Mouse (Mus musculus) spleen, adult 2 months (tissue): Measurements from ENCODE around the gene Dolk. TPM values are rescaled to one million over a fixed set of nuclear protein-coding genes. Genes with fewer than 3 reads are reported as not detected.
A peak's percentile ranks its signal among the peaks of the same experiment; 100 is the strongest.

Experiments used
- DNase-seq, 2 experiments: peaks; one replicate each; pipeline versions ENCODE4 v3.0.0 to v3.0.0-alpha.2; 2012 to 2021; ENCODE audit warnings: low spot score in 2 of 2, low read depth in 1 of 2
- H3K27ac ChIP-seq: fragments of 200-500 bp; 2 replicates; pipeline ENCODE4 v1.5.1; 2012; ENCODE audit warnings: low read length, inconsistent platforms; ENCODE audit not compliant: insufficient read depth
- H3K27me3 ChIP-seq: fragments of 200-500 bp; 2 replicates; pipeline ENCODE4 v1.6.1; 2012; ENCODE audit warnings: mild to moderate bottlenecking, moderate library complexity, low read length, inconsistent platforms; ENCODE audit not compliant: control insufficient read depth, insufficient read depth
- H3K36me3 ChIP-seq: fragments of 200-500 bp; 2 replicates; pipeline ENCODE4 v1.6.1; 2012; ENCODE audit warnings: mild to moderate bottlenecking, low read length, inconsistent platforms; ENCODE audit not compliant: control insufficient read depth, insufficient read depth
- H3K4me1 ChIP-seq: fragments of 200-500 bp; 2 replicates; pipeline ENCODE4 v1.6.1; 2011; ENCODE audit warnings: inconsistent platforms; ENCODE audit not compliant: control insufficient read depth, insufficient read depth, insufficient read length
- H3K4me3 ChIP-seq: fragments of 200-500 bp; 2 replicates; pipeline ENCODE4 v1.5.1; 2011; ENCODE audit warnings: mild to moderate bottlenecking, inconsistent platforms; ENCODE audit not compliant: insufficient read depth, insufficient read length; ENCODE audit errors: extremely low read depth
- CTCF ChIP-seq: fragments of 200-500 bp; IDR thresholded peaks from 2 replicates; pipeline ENCODE4 v1.5.1; 2011; ENCODE audit warnings: mild to moderate bottlenecking, inconsistent platforms; ENCODE audit not compliant: insufficient read depth, insufficient read length, insufficient replicate concordance; ENCODE audit errors: extremely low read depth
- POLR2A ChIP-seq: fragments of 200-500 bp; IDR thresholded peaks from 2 replicates; pipeline ENCODE4 v1.6.1; 2011; ENCODE audit warnings: low read depth, low read length, inconsistent platforms
- WGBS: fragments of 180-500 bp; shearing (Covaris S2); methylation state at CpG from one replicate; pipeline ENCODE4 v1.1.7; 2018; 5-methylcytosine and 5-hydroxymethylcytosine counted together
- polyA plus RNA-seq: library from polyadenylated mRNA; depleted of rRNA; stranded (reverse); fragments of >200 nt; gene quantifications from 2 replicates; pipeline ENCODE4 v1.2.3, GENCODE M21; 2012

Gene Dolk
- polyA plus RNA-seq, 1 experiment: 11.0 TPM

- Histone ChIP-seq H3K4me3 (no peak overlapping the region), H3K4me1 (peaks cover 56% of the 10 kb centered on the region; the same call in 1 of the 2 replicates), H3K27ac (peak overlapping the region; percentile 46), H3K27me3 (no peaks in the 10 kb centered on the region), H3K36me3 (peaks cover 1% of the 10 kb centered on the region)
- TF ChIP-seq CTCF (no peak), POLR2A (no peak)
- DNase-seq: no peak
- WGBS: 94% methylated on average over 3 of the region's 3 CpGs
Observed at GRCm38 (mm10) chr2:30249182-30249581, 37.0 kb downstream of the Dolk start.

- Histone ChIP-seq H3K4me3 (no peak overlapping the region), H3K27me3 (no peaks in the 10 kb centered on the region), H3K4me1 (peaks cover 44% of the 10 kb centered on the region; the same call in 1 of the 2 replicates), H3K36me3 (peaks cover 4% of the 10 kb centered on the region), H3K27ac (0 out of 2 replicates have a peak overlapping the region, but pooled peaks have one; percentile 12)
- TF ChIP-seq POLR2A (no peak), CTCF (no peak)
- 79% methylated on average over 4 of the region's 4 CpGs for WGBS
- no peak for DNase-seq
Observed at GRCm38 (mm10) chr2:30247681-30248080, 38.5 kb downstream of the Dolk start.

- H3K36me3 ChIP-seq: peaks cover 4% of the 10 kb centered on the region
- DNase-seq: no peak
- peak overlapping the region; percentile 59 for H3K27ac ChIP-seq
- WGBS: 93% methylated on average over 5 of the region's 5 CpGs
- H3K4me3 ChIP-seq: no peak overlapping the region
- TF ChIP-seq POLR2A (no peak), CTCF (no peak)
- peaks cover 40% of the 10 kb centered on the region; the same call in 1 of the 2 replicates for H3K4me1 ChIP-seq
- H3K27me3 ChIP-seq: no peaks in the 10 kb centered on the region
Observed at GRCm38 (mm10) chr2:30247036-30247435, 39.1 kb downstream of the Dolk start.

GRCm38 (mm10) chr2:30244595-30245178 lies 41.4 kb downstream of the Dolk start:
- no peak for TF ChIP-seq POLR2A
- no peak for TF ChIP-seq CTCF
- DNase-seq: no peak
- peaks cover 28% of the 10 kb centered on the region; the same call in 1 of the 2 replicates for H3K4me1 ChIP-seq
- H3K27ac ChIP-seq: peak overlapping the region; percentile 28; the same call in 1 of the 2 replicates
- H3K36me3 ChIP-seq: peaks cover 10% of the 10 kb centered on the region
- H3K4me3 ChIP-seq: no peak overlapping the region
- 86% methylated on average over 7 of the region's 7 CpGs for WGBS
- H3K27me3 ChIP-seq: no peaks in the 10 kb centered on the region

GRCm38 (mm10) chr2:30243391-30243790 lies 42.7 kb downstream of the Dolk start:
- Histone ChIP-seq H3K27ac (no peak overlapping the region), H3K36me3 (peaks cover 10% of the 10 kb centered on the region), H3K4me3 (no peak overlapping the region), H3K27me3 (no peaks in the 10 kb centered on the region), H3K4me1 (peaks cover 33% of the 10 kb centered on the region; the same call in 1 of the 2 replicates)
- WGBS: 96% methylated on average over 4 of the region's 4 CpGs
- no peak for DNase-seq
- TF ChIP-seq POLR2A: no peak
- TF ChIP-seq CTCF: no peak

- no peak for TF ChIP-seq POLR2A
- no peak for TF ChIP-seq CTCF
- Histone ChIP-seq H3K4me3 (no peak overlapping the region), H3K27me3 (no peaks in the 10 kb centered on the region), H3K36me3 (peaks cover 10% of the 10 kb centered on the region), H3K27ac (peak overlapping the region; percentile 54; the same call in 1 of the 2 replicates), H3K4me1 (peaks cover 27% of the 10 kb centered on the region; the same call in 1 of the 2 replicates)
- WGBS: 79% methylated on average over 4 of the region's 4 CpGs
- no peak for DNase-seq
Observed at GRCm38 (mm10) chr2:30242509-30242908, 43.6 kb downstream of the Dolk start.

- Histone ChIP-seq H3K36me3 (peaks cover 10% of the 10 kb centered on the region), H3K27ac (peak within 1 kb of the TSS; percentile 25), H3K27me3 (no peaks in the 10 kb centered on the region), H3K4me1 (peaks cover 11% of the 10 kb centered on the region; the same call in 1 of the 2 replicates), H3K4me3 (no peak within 1 kb of the TSS)
- WGBS: 79% methylated on average over 2 of the region's 2 CpGs
- DNase-seq: no peak
- TF ChIP-seq CTCF (no peak), POLR2A (no peak)
Observed at GRCm38 (mm10) chr2:30240267-30240666, 45.9 kb downstream of the Dolk start, which contains the start of gene Gm28035. TSS of gene Gm28035 (plus strand) at chr2:30240567.
